Mouse (Mus musculus): ENCODE measurements around the gene Fabp3.
A peak's percentile ranks its signal among the peaks of the same experiment; 100 is the strongest.

GRCm38 (mm10) chr4:130292271-130292670 is 16.1 kb upstream of the Fabp3 start:
- peak; percentile 98 for TF ChIP-seq CTCF (IDR thresholded peaks at IDR 0.05; ENCODE audit: control insufficient read depth, insufficient read depth, low read length)
- no peak for TF ChIP-seq POLR2A (IDR thresholded peaks at IDR 0.05; ENCODE audit: borderline replicate concordance, control insufficient read depth, low read depth, low read length)
